Mouse (Mus musculus) cerebellum, postnatal 10 days (tissue): Measurements from ENCODE around the gene Dppa3.
A peak's percentile ranks its signal among the peaks of the same experiment; 100 is the strongest.

Source experiments
- DNase-seq, 2 experiments: peaks; one replicate each; pipeline ENCODE4 v3.0.0; 2021; ENCODE audit warnings: mixed read lengths in 2 of 2

The Dppa3 gene

DNA sequence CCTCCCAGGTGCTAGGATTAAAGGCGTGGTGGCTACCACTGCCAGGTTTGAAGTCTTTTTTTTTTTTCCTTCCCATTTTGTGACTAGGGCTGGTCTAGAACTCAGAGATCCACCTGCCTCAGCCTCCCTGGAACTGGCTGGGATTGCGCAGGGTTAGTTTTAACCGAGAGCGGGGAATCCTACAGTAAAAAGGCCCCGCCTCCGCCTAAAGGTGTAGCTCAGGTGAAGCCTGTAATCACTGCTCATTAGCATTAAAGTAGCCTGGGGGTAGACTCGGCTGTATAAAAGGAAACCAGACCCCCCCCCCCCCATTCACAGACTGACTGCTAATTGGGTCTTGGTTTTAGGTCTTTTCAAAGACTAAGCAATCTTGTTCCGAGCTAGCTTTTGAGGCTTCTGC lies at the start of gene Dppa3:
Gene Dppa3 (plus strand): TSS at position 301 of the 400 bp plus-strand sequence.
- DNase-seq: no peak

- DNase-seq: no peak
These were observed 49.2 kb upstream of the Dppa3 start for GRCm38 (mm10) chr6:122577030-122577429.

DNA sequence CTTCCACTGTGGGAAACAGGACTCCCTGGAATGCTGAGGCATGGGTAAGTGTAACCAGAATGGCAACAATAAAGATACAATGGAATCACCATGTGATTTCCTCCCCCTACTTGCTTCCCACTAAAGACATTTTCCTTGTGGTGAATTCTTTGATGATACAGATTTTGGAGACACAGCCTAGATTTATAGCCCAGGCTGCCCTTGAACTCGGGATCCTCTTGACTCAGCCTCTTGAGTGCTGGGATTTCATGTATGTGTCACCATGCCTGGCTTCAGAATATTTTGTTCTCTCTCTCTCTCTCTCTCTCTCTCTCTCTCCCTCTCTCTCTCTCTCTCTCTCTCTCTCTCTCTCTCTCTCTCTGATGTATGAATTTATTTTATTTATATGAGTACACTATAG lies 47.1 kb upstream of the Dppa3 start:
- no peak for DNase-seq

DNA sequence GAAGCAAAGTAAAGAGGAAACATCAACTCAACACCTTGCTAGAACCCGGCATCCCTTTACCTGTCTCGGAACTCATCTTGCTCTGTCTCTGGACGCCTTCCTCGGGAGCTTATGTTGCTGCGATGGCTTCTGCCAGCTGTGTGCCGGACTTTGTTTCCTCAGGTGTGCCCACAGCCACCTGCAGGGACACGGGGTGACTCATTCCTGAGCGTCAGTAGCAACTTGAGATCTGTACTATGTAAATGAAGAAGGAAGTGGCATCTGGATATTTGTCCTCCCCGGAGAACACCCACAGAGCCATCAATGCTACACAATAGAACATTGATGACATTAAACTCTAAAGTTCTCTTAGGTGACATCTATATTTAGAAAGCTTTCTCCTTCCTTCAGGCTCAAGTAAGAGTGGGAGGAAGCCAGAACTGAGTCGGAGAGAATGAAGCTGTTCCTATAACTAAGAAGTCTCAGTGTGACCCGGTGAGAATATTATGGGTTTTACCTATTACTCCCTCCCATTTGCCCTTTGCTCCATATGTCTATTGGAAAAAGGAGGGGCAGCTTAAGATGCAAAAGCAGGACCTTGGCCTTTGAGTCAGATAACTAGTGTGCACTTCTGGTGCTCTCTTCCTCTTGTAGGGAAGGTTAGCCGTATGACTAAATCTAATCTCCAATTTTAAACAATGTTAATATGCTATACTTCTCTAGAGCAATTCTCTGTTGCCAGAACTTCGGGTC lies 35.0 kb upstream of the Dppa3 start:
- no peak for DNase-seq

- no peak for DNase-seq
These were observed 33.3 kb upstream of the Dppa3 start for GRCm38 (mm10) chr6:122592905-122593304.

GRCm38 (mm10) chr6:122595637-122596036 lies 30.6 kb upstream of the Dppa3 start:
- DNase-seq: peak; percentile 53 to 57

GRCm38 (mm10) chr6:122596608-122597007 lies 29.6 kb upstream of the Dppa3 start:
- no peak for DNase-seq

- no peak for DNase-seq
These were observed 28.2 kb upstream of the Dppa3 start for GRCm38 (mm10) chr6:122598014-122598413.

DNA sequence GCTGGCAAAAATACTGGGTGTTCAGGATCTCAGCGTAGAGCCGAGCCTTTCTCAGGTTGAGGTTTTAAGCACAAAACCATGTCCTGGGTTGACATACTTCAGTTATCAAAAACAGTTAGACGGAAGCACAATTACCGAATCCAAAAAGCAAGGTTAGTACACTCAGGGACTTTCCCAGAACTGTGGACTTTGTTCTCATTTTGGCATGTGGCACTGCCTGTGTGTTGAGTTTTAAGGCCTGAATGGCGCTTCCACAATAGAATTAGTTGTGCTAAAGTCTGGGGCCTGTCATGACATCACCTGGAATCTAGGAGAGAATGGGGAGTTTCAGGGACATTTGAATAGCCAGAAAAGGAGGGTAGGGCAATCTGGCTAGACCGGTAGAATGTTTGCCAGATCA lies 27.8 kb upstream of the Dppa3 start:
- DNase-seq: no peak

GRCm38 (mm10) chr6:122599054-122599737 lies 27.0 kb upstream of the Dppa3 start:
- DNase-seq: no peak

GRCm38 (mm10) chr6:122600066-122600646 lies 26.1 kb upstream of the Dppa3 start:
- no peak for DNase-seq

GRCm38 (mm10) chr6:122601031-122601430 lies 25.2 kb upstream of the Dppa3 start:
- DNase-seq: no peak

DNA sequence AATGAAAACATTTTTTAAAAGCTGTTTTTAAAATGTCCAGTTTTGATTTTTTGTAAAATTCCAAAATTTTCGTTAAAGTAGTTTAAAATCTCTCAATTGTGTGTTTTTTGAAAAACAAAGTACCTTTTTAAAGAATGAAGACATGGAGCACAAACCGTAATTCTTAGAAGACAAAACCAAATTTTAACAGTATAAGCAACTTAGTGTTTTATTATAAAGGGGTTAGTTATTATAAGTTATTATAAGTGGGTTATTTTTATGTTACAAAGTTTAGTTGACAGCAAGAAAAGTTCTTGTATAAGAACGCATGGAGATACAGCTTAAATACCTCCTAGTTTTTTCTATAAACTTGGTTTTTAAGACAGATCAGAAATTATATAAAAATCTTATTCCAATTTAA lies 24.6 kb upstream of the Dppa3 start:
- no peak for DNase-seq

GRCm38 (mm10) chr6:122602242-122602991 lies 23.8 kb upstream of the Dppa3 start, which contains the start of gene Apobec1:
Apobec1 (minus strand) TSS chr6:122602444.
- DNase-seq: peak; percentile 58 to 67

GRCm38 (mm10) chr6:122602992-122603322 lies 23.3 kb upstream of the Dppa3 start:
- DNase-seq: no peak

GRCm38 (mm10) chr6:122604260-122604659 lies 21.9 kb upstream of the Dppa3 start:
- no peak for DNase-seq

DNA sequence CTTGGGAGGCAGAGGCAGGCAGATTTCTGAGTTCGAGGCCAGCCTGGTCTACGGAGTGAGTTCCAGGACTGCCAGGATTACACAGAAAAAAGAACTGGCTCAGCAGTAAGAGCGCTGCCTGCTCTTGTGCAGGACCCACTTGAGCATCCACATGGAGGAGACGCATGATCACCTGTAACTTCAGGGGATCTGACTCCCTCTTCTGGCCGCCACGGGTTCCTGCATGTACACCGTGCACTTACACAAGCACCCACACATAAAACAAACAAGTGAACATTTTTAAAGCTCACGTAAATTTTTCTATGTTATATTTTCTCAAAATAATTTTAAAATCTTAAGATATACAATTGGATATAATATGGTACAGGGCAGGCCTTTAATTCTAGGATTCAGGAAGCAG lies 20.7 kb upstream of the Dppa3 start:
- no peak for DNase-seq

- no peak for DNase-seq
These were observed 19.5 kb upstream of the Dppa3 start for GRCm38 (mm10) chr6:122606661-122607060.

DNA sequence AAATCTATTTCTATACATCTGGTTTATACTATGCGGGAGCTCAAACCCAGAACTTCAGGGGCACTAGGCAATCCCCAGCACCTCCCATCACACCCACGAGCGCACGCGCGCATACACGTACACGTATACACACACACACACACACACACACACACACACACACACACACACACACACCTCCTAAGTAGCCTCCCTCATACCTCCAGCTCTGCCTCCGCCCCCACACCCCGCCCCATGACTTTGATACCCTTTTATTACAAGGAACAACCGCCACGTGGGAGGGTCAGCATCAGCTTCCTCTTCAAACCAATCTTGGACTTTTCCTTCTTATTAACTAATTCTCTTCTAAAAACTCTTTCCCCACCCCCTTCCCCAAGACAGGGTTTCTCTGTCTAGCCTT lies 18.5 kb upstream of the Dppa3 start:
- DNase-seq: no peak

DNA sequence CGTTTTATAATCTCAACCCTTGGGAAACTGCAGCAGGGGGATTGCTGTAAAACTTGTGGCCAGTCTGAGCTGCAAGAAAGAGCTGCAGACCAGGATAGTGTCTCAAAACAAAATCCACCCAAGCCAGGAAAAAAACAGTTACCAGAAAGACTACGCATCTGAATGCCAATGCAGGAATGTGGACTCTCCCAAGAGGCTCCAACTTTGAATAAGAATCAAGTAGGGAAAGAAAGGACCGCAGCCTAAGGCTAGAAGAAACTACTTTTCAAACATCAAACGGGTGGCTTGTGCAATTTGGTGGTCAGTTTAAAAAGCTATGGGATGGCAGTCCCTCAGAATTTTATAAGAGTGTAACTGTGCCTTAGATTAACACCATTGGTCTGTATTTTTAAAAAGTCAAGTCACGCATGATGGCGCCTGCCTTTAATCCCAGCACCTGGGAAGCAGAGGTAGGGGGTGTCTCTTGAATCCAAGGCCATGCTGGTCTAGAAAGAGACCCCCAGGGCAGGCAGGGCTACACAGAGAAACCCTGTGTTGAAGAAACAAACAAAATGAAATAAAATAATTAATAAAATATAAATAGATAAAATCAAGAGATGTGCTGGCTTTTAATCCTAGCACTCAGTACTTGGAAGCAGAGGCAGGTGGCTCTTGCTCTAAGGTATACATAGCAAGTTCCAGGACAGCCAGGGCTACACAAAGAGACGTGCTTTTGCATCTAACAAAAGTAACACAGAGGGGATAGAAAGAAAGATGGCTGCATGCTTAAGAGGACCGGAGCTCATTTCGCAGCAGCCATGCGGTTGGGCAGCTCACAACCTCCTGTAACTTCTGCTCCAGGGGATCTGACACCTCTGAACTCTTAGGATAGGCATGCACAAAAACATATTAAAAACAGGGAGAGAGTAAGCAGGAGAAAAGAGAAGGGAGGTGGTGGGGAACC lies 17.5 kb upstream of the Dppa3 start:
- DNase-seq: no peak

DNA sequence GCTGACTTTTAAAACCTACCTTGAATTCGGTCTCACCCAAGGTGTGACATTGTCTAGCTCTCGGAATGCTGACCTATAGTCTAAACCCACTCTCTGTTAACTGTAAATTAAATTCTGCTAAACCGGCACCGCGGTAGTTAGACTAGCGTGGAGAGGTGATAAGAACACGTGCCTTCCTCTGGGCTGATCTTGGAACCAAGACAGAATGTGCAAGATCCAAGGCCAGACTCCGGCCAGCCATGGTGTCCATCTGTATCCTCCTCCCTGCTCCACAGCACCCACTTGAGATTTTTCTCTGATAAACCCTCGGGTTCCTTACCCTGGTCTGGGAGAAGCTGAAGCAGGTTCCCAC lies 16.9 kb upstream of the Dppa3 start:
- peak; percentile 15 to 31 for DNase-seq

GRCm38 (mm10) chr6:122609771-122610170 lies 16.4 kb upstream of the Dppa3 start, which contains the start of gene Gdf3:
Gdf3 (minus strand) TSS chr6:122610087.
- peak; percentile 64 for DNase-seq
